Mouse (Mus musculus): ENCODE measurements around the gene Lrrc41.

The Lrrc41 gene

GRCm38 (mm10) chr4:116077240-116078095 lies 2.4 kb downstream of the Lrrc41 start:
- no peak for DNase-seq (ENCODE audit: low spot score in 2 of 2)

- DNase-seq (ENCODE audit: low spot score in 2 of 2) = peak in 1 of 2 experiments; percentile 24
Measured at GRCm38 (mm10) chr4:116088510-116089249, 13.6 kb downstream of the Lrrc41 start.

- no peak for DNase-seq (ENCODE audit: low spot score in 2 of 2)
Measured at GRCm38 (mm10) chr4:116096291-116096690, 21.2 kb downstream of the Lrrc41 start.

GRCm38 (mm10) chr4:116097211-116097610 lies 22.1 kb downstream of the Lrrc41 start:
- no peak for DNase-seq (ENCODE audit: low spot score in 2 of 2)

GRCm38 (mm10) chr4:116100959-116101358 lies 25.9 kb downstream of the Lrrc41 start:
- no peak for DNase-seq (ENCODE audit: low spot score in 2 of 2)

- DNase-seq (ENCODE audit: low spot score in 2 of 2) = no peak
Measured at GRCm38 (mm10) chr4:116105278-116105677, 30.2 kb downstream of the Lrrc41 start.

GRCm38 (mm10) chr4:116110695-116111094 lies 35.6 kb downstream of the Lrrc41 start:
- DNase-seq (ENCODE audit: low spot score in 2 of 2) = no peak

GRCm38 (mm10) chr4:116111486-116111885 lies 36.4 kb downstream of the Lrrc41 start:
- DNase-seq (ENCODE audit: low spot score in 2 of 2) = no peak

GRCm38 (mm10) chr4:116122762-116123161 lies 47.7 kb downstream of the Lrrc41 start:
- no peak for DNase-seq (ENCODE audit: low spot score in 2 of 2)

GRCm38 (mm10) chr4:116123602-116124519 lies 48.8 kb downstream of the Lrrc41 start, which contains the start of the genes Rad54l and Pomgnt1:
TSS of gene Rad54l (minus strand) at chr4:116123690.
TSS of gene Pomgnt1 (plus strand) at chr4:116123840.
- DNase-seq (ENCODE audit: low spot score in 2 of 2) = peak; percentile 76 to 80

GRCm38 (mm10) chr4:116125803-116126386 lies 50.8 kb downstream of the Lrrc41 start:
- no peak for DNase-seq (ENCODE audit: low spot score in 2 of 2)

- DNase-seq (ENCODE audit: low spot score in 2 of 2) = no peak
Measured at GRCm38 (mm10) chr4:116127956-116128355, 52.9 kb downstream of the Lrrc41 start.

GRCm38 (mm10) chr4:116133126-116133525 lies 58.1 kb downstream of the Lrrc41 start:
- no peak for DNase-seq (ENCODE audit: low spot score in 2 of 2)

GRCm38 (mm10) chr4:116134990-116135389 lies 59.9 kb downstream of the Lrrc41 start:
- DNase-seq (ENCODE audit: low spot score in 2 of 2) = peak in 1 of 2 experiments; percentile 27

GRCm38 (mm10) chr4:116137421-116137996 lies 62.4 kb downstream of the Lrrc41 start:
- no peak for DNase-seq (ENCODE audit: low spot score in 2 of 2)

GRCm38 (mm10) chr4:116140801-116141574 lies 65.9 kb downstream of the Lrrc41 start:
- DNase-seq (ENCODE audit: low spot score in 2 of 2) = peak in 1 of 2 experiments; percentile 26

GRCm38 (mm10) chr4:116141736-116142135 lies 66.7 kb downstream of the Lrrc41 start:
- DNase-seq (ENCODE audit: low spot score in 2 of 2) = no peak

- no peak for DNase-seq (ENCODE audit: low spot score in 2 of 2)
Measured at GRCm38 (mm10) chr4:116142269-116142668, 67.2 kb downstream of the Lrrc41 start.

- DNase-seq (ENCODE audit: low spot score in 2 of 2) = no peak
Measured at GRCm38 (mm10) chr4:116143317-116143811, 68.3 kb downstream of the Lrrc41 start.

Data from right cerebral cortex, adult 2 months (tissue).